Mouse (Mus musculus): ENCODE results near the gene H2-M10.6.

DNA sequence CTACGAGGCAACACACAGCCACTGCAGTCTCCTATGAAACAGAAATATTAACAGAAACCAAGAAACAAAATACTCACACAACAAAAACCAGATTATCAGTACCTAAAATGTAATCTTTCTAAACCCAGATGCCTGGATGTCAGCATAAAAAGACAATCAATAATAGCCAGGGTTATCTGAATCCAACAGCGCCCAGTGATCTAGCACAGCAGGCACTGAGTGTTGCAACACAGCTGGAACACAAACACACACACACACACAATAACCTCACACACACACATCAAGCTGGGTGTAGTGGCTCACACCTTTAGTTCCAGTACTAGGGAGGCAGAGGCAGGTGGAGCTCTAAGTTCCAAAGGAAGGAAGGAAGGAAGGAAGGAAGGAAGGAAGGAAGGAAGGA, 16.5 kb downstream of the H2-M10.6 start:
- TF ChIP-seq POLR2A (IDR thresholded peaks at IDR 0.05; ENCODE audit: control insufficient read depth in 1 of 2, insufficient read depth in 1 of 2, low read depth in 1 of 2, low read length in 2 of 2, poor library complexity in 1 of 2) (no peak), GATA1 (IDR thresholded peaks at IDR 0.05; ENCODE audit: low read depth, low read length) (no peak), UBTF (IDR thresholded peaks at IDR 0.05; ENCODE audit: borderline replicate concordance, insufficient read depth, low read depth, low read length) (no peak)

Data from MEL (cell line).